Mouse (Mus musculus): ENCODE results near the gene Washc4.
"Not testable (repeated sequence)": the region's sequence is repeated elsewhere in the genome, so short reads cannot be mapped to it uniquely, and the experiment has no call there.

Gene Washc4

GRCm38 (mm10) chr10:83543439-83544102, at the start of gene Washc4:
Gene Washc4 (plus strand): TSS chr10:83543752.
- in situ Hi-C loops (cut with MboI, MseI) = loop anchor here (10.0 kb wide), 1 partner anchor 919 kb away; the partner anchor contains the start of genes 1190007I07Rik and Tdg

GRCm38 (mm10) chr10:83497321-83497720, 46.2 kb upstream of the Washc4 start:
- in situ Hi-C loops (cut with MboI, MseI) = no loop called here

- in situ Hi-C loops (cut with MboI, MseI) = no loop called here
These were observed 34.4 kb upstream of the Washc4 start for GRCm38 (mm10) chr10:83508962-83509660.

GRCm38 (mm10) chr10:83511304-83511703, 32.2 kb upstream of the Washc4 start:
- in situ Hi-C loops (cut with MboI, MseI) = no loop called here

- in situ Hi-C loops (cut with MboI, MseI) = no loop called here
These were observed 29.8 kb upstream of the Washc4 start for GRCm38 (mm10) chr10:83513736-83514135.

GRCm38 (mm10) chr10:83520990-83521389, 22.6 kb upstream of the Washc4 start:
- in situ Hi-C loops (cut with MboI, MseI) = no loop called here

- in situ Hi-C loops (cut with MboI, MseI) = not testable (repeated sequence)
These were observed 19.3 kb upstream of the Washc4 start for GRCm38 (mm10) chr10:83524238-83524637.

GRCm38 (mm10) chr10:83530384-83530967, 13.1 kb upstream of the Washc4 start:
- in situ Hi-C loops (cut with MboI, MseI) = loop anchor here (10.0 kb wide), 1 partner anchor 626 kb away; no protein-coding TSS in a partner anchor

GRCm38 (mm10) chr10:83533258-83533909, 10.2 kb upstream of the Washc4 start:
- in situ Hi-C loops (cut with MboI, MseI) = loop anchor here (10.0 kb wide), 1 partner anchor 629 kb away; no protein-coding TSS in a partner anchor

GRCm38 (mm10) chr10:83533910-83534283, 9.7 kb upstream of the Washc4 start, which contains the start of gene Aldh1l2:
Gene Aldh1l2 (minus strand): TSS chr10:83534140.
- in situ Hi-C loops (cut with MboI, MseI) = loop anchor here (10.0 kb wide), 1 partner anchor 629 kb away; no protein-coding TSS in a partner anchor

- in situ Hi-C loops (cut with MboI, MseI) = loop anchor here (10.0 kb wide), 1 partner anchor 632 kb away; no protein-coding TSS in a partner anchor
These were observed 7.1 kb upstream of the Washc4 start for GRCm38 (mm10) chr10:83536436-83536835.

GRCm38 (mm10) chr10:83539311-83539980, 4.1 kb upstream of the Washc4 start:
- in situ Hi-C loops (cut with MboI, MseI) = loop anchor here (10.0 kb wide), 1 partner anchor 635 kb away; no protein-coding TSS in a partner anchor

GRCm38 (mm10) chr10:83540092-83540491, 3.5 kb upstream of the Washc4 start:
- in situ Hi-C loops (cut with MboI, MseI) = loop anchor here (10.0 kb wide), 1 partner anchor 915 kb away; the partner anchor contains the start of genes 1190007I07Rik and Tdg

GRCm38 (mm10) chr10:83542241-83542640, 1.3 kb upstream of the Washc4 start:
- in situ Hi-C loops (cut with MboI, MseI) = loop anchor here (10.0 kb wide), 1 partner anchor 917 kb away; the partner anchor contains the start of genes 1190007I07Rik and Tdg

GRCm38 (mm10) chr10:83544103-83544479, 539 bp downstream of the Washc4 start:
- in situ Hi-C loops (cut with MboI, MseI) = loop anchor here (10.0 kb wide), 1 partner anchor 919 kb away; the partner anchor contains the start of genes 1190007I07Rik and Tdg

- in situ Hi-C loops (cut with MboI, MseI) = loop anchor here (10.0 kb wide), 1 partner anchor 921 kb away; the partner anchor contains the start of genes 1190007I07Rik and Tdg
These were observed 1.8 kb downstream of the Washc4 start for GRCm38 (mm10) chr10:83545341-83545740.

- in situ Hi-C loops (cut with MboI, MseI) = no loop called here
These were observed 19.5 kb downstream of the Washc4 start for GRCm38 (mm10) chr10:83563005-83563404.

GRCm38 (mm10) chr10:83565449-83566441, 22.2 kb downstream of the Washc4 start:
- in situ Hi-C loops (cut with MboI, MseI) = no loop called here

GRCm38 (mm10) chr10:83590801-83591200, 47.2 kb downstream of the Washc4 start:
- in situ Hi-C loops (cut with MboI, MseI) = no loop called here
